Mouse (Mus musculus): ENCODE measurements around the gene Dlx6. TPM values are rescaled to one million over a fixed set of nuclear protein-coding genes. Genes with fewer than 3 reads are reported as not detected.

Gene Dlx6
- polyA plus RNA-seq, 1 experiment from 2014 or later = 4.4 TPM

DNA sequence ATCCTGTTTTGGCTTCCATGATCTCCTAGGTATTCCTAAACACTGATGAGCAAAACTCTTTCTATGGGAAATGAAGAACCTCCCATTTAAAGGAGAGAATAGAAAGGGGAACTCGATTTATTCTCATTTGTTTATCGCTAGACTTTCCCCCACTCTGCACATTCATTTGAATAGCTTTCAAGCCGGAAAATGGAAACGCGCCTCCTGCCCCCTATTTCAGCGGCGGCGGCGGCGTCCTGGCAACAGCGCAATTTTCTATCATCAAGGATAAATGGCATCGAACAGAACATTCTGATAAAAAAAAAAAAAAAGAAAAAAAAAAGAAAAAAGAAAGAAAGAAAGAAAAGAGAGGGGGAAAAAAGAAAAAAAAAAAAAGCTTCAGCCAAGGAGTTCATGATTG lies 13.4 kb upstream of the Dlx6 start:
- peak overlapping the region; percentile 37 for H3K4me2 ChIP-seq (ENCODE audit: low read length)
- peak overlapping the region; percentile 22; the same call in 1 of the 2 replicates for H3K9ac ChIP-seq (ENCODE audit: low read length)
- no peaks in the 10 kb centered on the region for H3K9me3 ChIP-seq (replicated peaks; ENCODE audit: control insufficient read depth, low read length)
- no peak for DNase-seq (ENCODE audit: low spot score)
- H3K27ac ChIP-seq (ENCODE audit: low read depth, low read length) = peak overlapping the region; percentile 77; the same call in 1 of the 2 replicates
- WGBS = under 1% methylated on average over 12 of the region's 12 CpGs
- no peaks in the 10 kb centered on the region for H3K4me1 ChIP-seq (ENCODE audit: control insufficient read depth, insufficient read depth, low read length)
- H3K4me3 ChIP-seq (ENCODE audit: low read depth, low read length) = 0 out of 2 replicates have a peak overlapping the region, but pooled peaks have one; percentile 3
- ATAC-seq = no peak
- peaks cover 63% of the 10 kb centered on the region for H3K27me3 ChIP-seq (replicated peaks; ENCODE audit: control insufficient read depth, insufficient read depth, low read length)
- H3K36me3 ChIP-seq (ENCODE audit: control insufficient read depth, insufficient read depth, low read length) = no peaks in the 10 kb centered on the region

DNA sequence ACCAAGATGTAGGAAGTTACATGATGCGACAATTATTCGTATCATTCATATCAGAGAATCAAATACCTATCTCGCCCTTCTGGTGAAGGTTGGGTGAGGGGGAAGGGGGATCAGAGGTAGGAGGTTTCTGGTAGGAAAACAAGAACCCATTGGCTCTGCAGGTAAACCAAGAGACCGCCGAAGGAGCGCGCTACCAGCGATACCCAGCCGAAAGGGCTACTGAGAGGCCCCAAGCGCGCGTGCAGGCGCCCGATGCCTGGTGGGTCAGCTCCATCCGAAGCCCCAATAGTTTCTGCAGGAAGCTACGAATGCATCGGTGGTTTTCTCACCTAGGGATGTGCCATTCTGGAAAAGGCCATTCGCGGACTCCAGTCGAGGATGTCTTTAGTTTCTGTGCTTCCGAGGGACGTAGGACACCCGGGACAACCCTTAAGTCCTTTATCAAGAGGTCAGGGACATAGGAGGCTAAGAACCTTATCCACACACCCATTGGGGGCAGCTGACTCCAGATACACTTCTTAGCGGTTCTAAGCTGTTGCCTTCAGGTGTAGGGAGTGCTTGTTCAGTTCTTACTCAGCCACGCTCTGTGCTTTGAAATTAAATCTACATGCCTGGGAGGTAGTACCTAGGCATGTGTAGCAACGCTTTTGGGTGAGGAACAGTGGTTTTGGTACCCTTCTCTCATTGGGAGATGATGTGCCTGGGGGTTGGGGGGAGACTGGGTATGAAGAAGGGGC lies 12.6 kb upstream of the Dlx6 start:
- no peaks in the 10 kb centered on the region; the same call in 1 of the 2 replicates for H3K4me1 ChIP-seq (ENCODE audit: control insufficient read depth, insufficient read depth, low read length)
- peak overlapping the region; percentile 22 for H3K9ac ChIP-seq (ENCODE audit: low read length)
- DNase-seq (ENCODE audit: low spot score) (no peak), ATAC-seq (peak; percentile 19; the same call in 1 of the 2 replicates)
- WGBS = under 1% methylated on average over 26 of the region's 26 CpGs
- peak overlapping the region; percentile 77 for H3K27ac ChIP-seq (ENCODE audit: low read depth, low read length)
- H3K27me3 ChIP-seq (replicated peaks; ENCODE audit: control insufficient read depth, insufficient read depth, low read length) = peaks cover 71% of the 10 kb centered on the region
- no peaks in the 10 kb centered on the region for H3K9me3 ChIP-seq (replicated peaks; ENCODE audit: control insufficient read depth, low read length)
- peak overlapping the region; percentile 3; the same call in 1 of the 2 replicates for H3K4me3 ChIP-seq (ENCODE audit: low read depth, low read length)
- H3K4me2 ChIP-seq (ENCODE audit: low read length) = peak overlapping the region; percentile 37
- H3K36me3 ChIP-seq (ENCODE audit: control insufficient read depth, insufficient read depth, low read length) = no peaks in the 10 kb centered on the region

DNA sequence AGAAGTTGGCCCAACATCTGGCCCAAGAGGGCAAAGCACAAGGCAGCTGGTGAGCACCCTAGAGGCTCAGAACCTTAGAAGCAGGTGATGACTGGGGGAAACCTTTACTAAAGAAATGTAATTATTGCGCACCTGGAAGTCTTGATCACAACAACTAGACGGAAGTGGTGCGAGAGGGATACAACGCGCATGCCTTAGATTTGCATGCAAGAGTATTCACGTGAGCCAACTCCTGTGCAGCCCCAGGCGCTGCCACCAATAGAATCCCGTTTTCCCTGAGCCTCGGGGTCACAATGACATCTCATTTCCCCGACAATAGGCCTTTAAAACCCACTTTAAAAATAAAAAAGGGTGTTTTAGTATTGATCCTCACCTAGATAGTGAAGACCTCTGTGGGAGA lies 12.0 kb upstream of the Dlx6 start:
- no peak for ATAC-seq
- 3% methylated on average over 10 of the region's 10 CpGs for WGBS
- no peaks in the 10 kb centered on the region; the same call in 1 of the 2 replicates for H3K4me1 ChIP-seq (ENCODE audit: control insufficient read depth, insufficient read depth, low read length)

DNA sequence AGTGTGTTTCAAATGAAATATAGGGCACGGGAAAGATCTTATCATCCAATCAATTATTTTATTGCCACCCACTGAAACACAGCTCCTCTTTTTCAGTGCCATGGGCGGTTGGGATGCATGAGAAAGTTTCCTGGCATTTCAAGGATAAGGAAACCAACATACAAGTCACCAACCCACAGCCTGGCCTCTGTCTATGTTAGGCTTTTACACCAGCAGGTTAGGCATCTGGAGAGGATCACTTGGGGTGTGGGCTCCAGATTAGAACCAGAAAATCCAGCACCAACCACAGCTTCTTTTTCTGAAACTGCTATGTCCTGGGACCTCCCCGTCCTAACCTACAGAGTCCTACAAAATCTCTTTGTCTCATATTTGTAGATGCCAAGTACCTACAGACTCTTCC lies 10.2 kb upstream of the Dlx6 start:
- H3K4me2 ChIP-seq (ENCODE audit: low read length) = peak overlapping the region; percentile 37

More for the DNA sequence above, 12.0 kb upstream of the Dlx6 start:
- peak overlapping the region; percentile 3; the same call in 1 of the 2 replicates for H3K4me3 ChIP-seq (ENCODE audit: low read depth, low read length)
- peak overlapping the region; percentile 77 for H3K27ac ChIP-seq (ENCODE audit: low read depth, low read length)
- peaks cover 77% of the 10 kb centered on the region for H3K27me3 ChIP-seq (replicated peaks; ENCODE audit: control insufficient read depth, insufficient read depth, low read length)
- peak overlapping the region; percentile 22; the same call in 1 of the 2 replicates for H3K9ac ChIP-seq (ENCODE audit: low read length)
- H3K4me2 ChIP-seq (ENCODE audit: low read length) = peak overlapping the region; percentile 37
- H3K36me3 ChIP-seq (ENCODE audit: control insufficient read depth, insufficient read depth, low read length) = no peaks in the 10 kb centered on the region
- H3K9me3 ChIP-seq (replicated peaks; ENCODE audit: control insufficient read depth, low read length) = no peaks in the 10 kb centered on the region
- DNase-seq (ENCODE audit: low spot score) = no peak

DNA sequence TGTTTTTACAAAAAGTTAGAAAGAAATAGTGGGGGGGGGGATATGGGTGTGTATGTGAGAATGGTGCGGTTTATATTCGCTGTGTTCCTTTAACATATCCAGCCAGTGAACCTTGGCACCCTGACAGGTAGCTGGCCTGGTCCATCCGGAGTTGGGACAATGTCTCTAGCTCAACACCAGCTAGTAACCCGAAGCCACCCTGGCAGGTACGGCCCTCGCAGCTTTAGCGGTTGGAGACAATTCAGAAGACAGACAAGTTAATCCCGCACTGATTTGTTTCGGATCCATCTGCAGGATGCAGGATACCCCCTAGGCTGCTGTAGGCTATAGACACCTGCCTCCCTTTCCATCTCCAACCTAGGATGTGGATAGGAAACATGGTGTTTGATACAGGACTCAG lies 9.0 kb upstream of the Dlx6 start:
- Histone ChIP-seq H3K27ac (ENCODE audit: low read depth, low read length) (peak overlapping the region; percentile 50; the same call in 1 of the 2 replicates), H3K4me3 (ENCODE audit: low read depth, low read length) (peak overlapping the region; percentile 32), H3K9ac (ENCODE audit: low read length) (peak overlapping the region; percentile 68), H3K36me3 (ENCODE audit: control insufficient read depth, insufficient read depth, low read length) (no peaks in the 10 kb centered on the region), H3K4me2 (ENCODE audit: low read length) (peak overlapping the region; percentile 65), H3K4me1 (ENCODE audit: control insufficient read depth, insufficient read depth, low read length) (no peaks in the 10 kb centered on the region; the same call in 1 of the 2 replicates), H3K27me3 (replicated peaks; ENCODE audit: control insufficient read depth, insufficient read depth, low read length) (peaks cover 77% of the 10 kb centered on the region), H3K9me3 (replicated peaks; ENCODE audit: control insufficient read depth, low read length) (no peaks in the 10 kb centered on the region)
- DNase-seq (ENCODE audit: low spot score) (no peak), ATAC-seq (no peak)
- WGBS = 2% methylated on average over 9 of the region's 9 CpGs

More for the DNA sequence above, 10.2 kb upstream of the Dlx6 start:
- ATAC-seq (no peak), DNase-seq (ENCODE audit: low spot score) (no peak)
- peak overlapping the region; percentile 24; the same call in 1 of the 2 replicates for H3K27ac ChIP-seq (ENCODE audit: low read depth, low read length)
- 0 out of 2 replicates have a peak overlapping the region, but pooled peaks have one; percentile 9 for H3K4me3 ChIP-seq (ENCODE audit: low read depth, low read length)
- H3K27me3 ChIP-seq (replicated peaks; ENCODE audit: control insufficient read depth, insufficient read depth, low read length) = peaks cover 82% of the 10 kb centered on the region
- H3K9ac ChIP-seq (ENCODE audit: low read length) = peak overlapping the region; percentile 40; the same call in 1 of the 2 replicates
- no peaks in the 10 kb centered on the region for H3K9me3 ChIP-seq (replicated peaks; ENCODE audit: control insufficient read depth, low read length)
- 40% methylated on average over 3 of the region's 3 CpGs for WGBS
- no peaks in the 10 kb centered on the region for H3K36me3 ChIP-seq (ENCODE audit: control insufficient read depth, insufficient read depth, low read length)
- H3K4me1 ChIP-seq (ENCODE audit: control insufficient read depth, insufficient read depth, low read length) = no peaks in the 10 kb centered on the region; the same call in 1 of the 2 replicates

DNA sequence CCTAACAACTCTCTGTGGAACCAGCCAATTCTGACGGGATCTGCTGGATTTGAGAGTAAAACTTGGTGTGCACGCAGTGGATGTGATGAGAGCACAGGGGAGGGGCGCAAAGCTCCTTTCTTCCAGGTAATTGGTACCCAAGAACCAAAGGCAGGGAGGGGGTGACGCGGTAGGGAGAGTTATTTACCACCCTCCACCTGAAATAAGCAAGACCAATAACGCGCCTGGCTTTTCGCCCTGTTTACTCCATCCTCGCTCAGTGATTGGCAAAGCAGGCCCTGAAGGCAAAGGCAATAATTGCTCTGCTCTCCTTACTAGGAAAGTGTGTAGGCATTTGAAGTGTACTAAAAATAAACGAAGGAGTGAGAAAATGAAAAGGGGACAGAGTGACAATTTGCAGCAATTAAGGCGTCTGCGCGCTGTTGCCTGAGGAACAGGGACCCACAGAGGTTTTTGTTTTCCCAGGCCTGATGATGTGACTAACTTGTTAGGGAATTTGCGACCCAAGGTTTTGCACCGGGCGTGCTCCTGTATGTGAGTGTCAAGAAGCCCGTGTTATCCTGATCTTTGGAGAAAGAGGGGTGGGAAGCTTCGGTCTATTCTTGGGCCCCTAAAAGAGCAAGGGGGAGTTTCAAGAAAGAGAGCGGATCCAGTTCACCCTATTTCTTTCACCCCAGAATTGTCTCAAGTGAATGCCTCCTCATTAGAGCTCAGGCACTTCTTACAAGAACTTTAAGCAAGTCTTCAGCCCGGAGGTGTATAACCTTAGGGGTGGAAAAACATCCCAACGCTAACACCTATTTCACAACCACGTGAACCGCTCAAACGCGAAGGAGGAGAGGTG lies 8.0 kb upstream of the Dlx6 start:
- no peak for DNase-seq (ENCODE audit: low spot score)
- peak overlapping the region; percentile 65 for H3K4me2 ChIP-seq (ENCODE audit: low read length)
- H3K4me3 ChIP-seq (ENCODE audit: low read depth, low read length) = peak overlapping the region; percentile 32
- under 1% methylated on average over 25 of the region's 25 CpGs for WGBS
- peak overlapping the region; percentile 68 for H3K9ac ChIP-seq (ENCODE audit: low read length)
- no peaks in the 10 kb centered on the region for H3K36me3 ChIP-seq (ENCODE audit: control insufficient read depth, insufficient read depth, low read length)
- peaks cover 74% of the 10 kb centered on the region for H3K27me3 ChIP-seq (replicated peaks; ENCODE audit: control insufficient read depth, insufficient read depth, low read length)
- no peak for ATAC-seq
- peak overlapping the region; percentile 85 for H3K27ac ChIP-seq (ENCODE audit: low read depth, low read length)
- no peaks in the 10 kb centered on the region; the same call in 1 of the 2 replicates for H3K4me1 ChIP-seq (ENCODE audit: control insufficient read depth, insufficient read depth, low read length)
- no peaks in the 10 kb centered on the region for H3K9me3 ChIP-seq (replicated peaks; ENCODE audit: control insufficient read depth, low read length)

DNA sequence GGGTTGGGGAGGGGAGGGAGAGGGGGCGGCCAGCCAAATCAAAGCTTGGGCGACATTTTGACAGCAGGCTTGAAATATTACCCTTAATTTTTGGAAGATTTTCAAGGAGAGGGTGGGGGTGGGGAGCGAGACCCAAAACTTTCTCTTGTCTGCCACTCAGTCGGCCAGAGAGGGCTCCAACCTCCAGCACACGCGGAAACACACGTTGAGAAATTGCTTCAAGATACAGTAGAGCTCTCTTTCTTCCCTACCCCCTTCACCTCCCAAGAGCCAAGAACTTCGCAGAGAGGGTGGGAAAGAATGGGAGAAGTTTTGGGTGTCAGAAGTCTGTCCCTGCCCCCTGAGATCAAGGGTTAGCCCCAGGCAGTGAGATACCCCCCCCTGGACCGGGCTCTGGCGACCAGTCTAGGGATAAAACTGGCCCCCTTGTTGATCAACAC lies 7.4 kb upstream of the Dlx6 start:
- Histone ChIP-seq H3K4me1 (ENCODE audit: control insufficient read depth, insufficient read depth, low read length) (no peaks in the 10 kb centered on the region; the same call in 1 of the 2 replicates), H3K4me3 (ENCODE audit: low read depth, low read length) (peak overlapping the region; percentile 32), H3K36me3 (ENCODE audit: control insufficient read depth, insufficient read depth, low read length) (no peaks in the 10 kb centered on the region), H3K27ac (ENCODE audit: low read depth, low read length) (peak overlapping the region; percentile 85), H3K4me2 (ENCODE audit: low read length) (peak overlapping the region; percentile 65), H3K9ac (ENCODE audit: low read length) (peak overlapping the region; percentile 68), H3K27me3 (replicated peaks; ENCODE audit: control insufficient read depth, insufficient read depth, low read length) (peaks cover 70% of the 10 kb centered on the region), H3K9me3 (replicated peaks; ENCODE audit: control insufficient read depth, low read length) (no peaks in the 10 kb centered on the region)
- ATAC-seq (no peak), DNase-seq (ENCODE audit: low spot score) (no peak)
- under 1% methylated on average over 10 of the region's 10 CpGs for WGBS

DNA sequence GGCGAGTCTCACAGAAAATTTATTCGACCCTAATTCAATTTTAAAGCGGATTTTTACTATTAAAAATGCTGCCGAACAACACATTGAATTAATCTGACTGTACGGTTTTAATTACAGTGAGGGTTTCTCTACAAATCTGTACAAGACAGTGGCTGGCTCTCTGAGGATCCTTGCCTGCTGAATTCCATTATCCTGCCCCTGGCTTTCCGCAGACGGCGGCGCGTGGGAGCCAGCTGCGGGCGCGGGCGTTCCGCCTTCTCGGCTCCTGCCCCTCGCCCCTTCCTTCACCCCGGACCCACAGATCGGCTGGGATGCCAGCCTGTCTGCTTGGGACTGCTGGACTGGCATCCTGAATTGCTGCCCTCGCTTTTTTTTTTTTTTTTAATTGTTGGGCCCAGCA lies 6.8 kb upstream of the Dlx6 start:
- 0 out of 2 replicates have a peak, but pooled peaks have one; percentile 10 for ATAC-seq
- Histone ChIP-seq H3K9me3 (replicated peaks; ENCODE audit: control insufficient read depth, low read length) (no peaks in the 10 kb centered on the region), H3K27ac (ENCODE audit: low read depth, low read length) (peak overlapping the region; percentile 85), H3K4me3 (ENCODE audit: low read depth, low read length) (peak overlapping the region; percentile 32), H3K27me3 (replicated peaks; ENCODE audit: control insufficient read depth, insufficient read depth, low read length) (peaks cover 66% of the 10 kb centered on the region), H3K9ac (ENCODE audit: low read length) (peak overlapping the region; percentile 68), H3K4me1 (ENCODE audit: control insufficient read depth, insufficient read depth, low read length) (no peaks in the 10 kb centered on the region; the same call in 1 of the 2 replicates), H3K4me2 (ENCODE audit: low read length) (peak overlapping the region; percentile 65), H3K36me3 (ENCODE audit: control insufficient read depth, insufficient read depth, low read length) (no peaks in the 10 kb centered on the region)
- no peak for DNase-seq (ENCODE audit: low spot score)
- under 1% methylated on average over 20 of the region's 20 CpGs for WGBS
